Mouse (Mus musculus): ENCODE data around the gene Cenpb. TPM values are rescaled to one million over a fixed set of nuclear protein-coding genes. Genes with fewer than 3 reads are reported as not detected.

Gene Cenpb
- total RNA-seq, 2 experiments from 2014 or later: 58.4 to 59.5 TPM

- DNase-seq: no peak
These were observed 20.8 kb upstream of the Cenpb start for GRCm38 (mm10) chr2:131200710-131201109.

- DNase-seq: no peak
These were observed 16.9 kb upstream of the Cenpb start for GRCm38 (mm10) chr2:131196606-131197316.

- DNase-seq: no peak
These were observed 11.1 kb upstream of the Cenpb start for GRCm38 (mm10) chr2:131191005-131191390.

- no peak for DNase-seq
These were observed 10.6 kb upstream of the Cenpb start for GRCm38 (mm10) chr2:131190344-131191004.

DNA sequence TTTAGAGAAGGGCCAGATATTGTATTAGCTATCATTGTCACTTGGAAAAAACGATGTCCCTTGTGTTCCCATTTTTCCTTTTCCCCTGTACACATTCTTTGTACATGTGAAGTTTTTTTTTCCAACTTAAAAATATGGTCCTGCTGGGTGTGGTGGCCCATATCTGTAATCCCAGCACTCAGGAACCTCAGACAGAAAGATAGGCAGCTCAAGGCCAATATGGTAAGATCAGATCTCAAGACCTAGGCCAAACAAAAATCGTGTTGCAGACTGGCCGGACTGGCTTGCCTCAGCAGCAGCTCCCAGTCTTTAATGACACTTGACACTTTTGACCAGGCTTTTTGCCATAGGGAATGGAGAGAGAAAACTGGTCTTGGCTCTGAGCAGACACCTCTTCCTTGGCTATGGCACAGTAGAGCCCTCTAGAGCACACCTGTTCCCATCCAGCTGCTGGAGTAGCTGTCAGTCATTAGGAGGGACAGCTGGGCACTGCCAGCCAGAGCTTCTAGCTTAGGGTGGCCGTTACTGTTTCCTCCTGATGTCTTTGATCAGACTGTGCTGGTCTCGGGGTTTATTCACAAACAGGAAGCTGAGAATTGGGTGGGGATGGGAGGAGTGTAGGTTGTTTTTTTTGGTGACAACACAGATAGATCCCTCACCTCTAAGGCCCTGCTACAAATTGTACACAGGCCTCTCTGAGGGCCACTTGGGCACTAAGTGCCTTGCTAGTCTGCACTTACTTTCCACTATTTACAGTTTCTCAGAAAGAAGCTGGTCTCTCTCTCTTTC lies 9.8 kb upstream of the Cenpb start:
- DNase-seq: no peak

GRCm38 (mm10) chr2:131188311-131188710 lies 8.4 kb upstream of the Cenpb start:
- no peak for DNase-seq

DNA sequence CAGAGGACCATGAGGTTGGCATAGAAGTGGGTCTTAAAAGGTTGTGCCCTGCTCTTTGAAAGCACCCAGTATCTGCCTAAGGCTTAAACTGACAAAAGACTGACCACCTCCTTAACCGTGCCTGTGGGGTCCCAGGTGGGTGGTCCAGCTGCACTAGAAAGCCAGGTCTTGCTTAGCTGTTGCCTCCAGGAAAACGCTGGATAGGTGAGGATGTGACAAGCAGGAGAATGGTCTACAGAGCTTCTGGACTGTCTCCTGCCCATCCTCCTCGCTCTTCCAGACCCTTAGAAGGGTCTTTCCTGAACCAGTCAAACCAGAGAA lies 7.7 kb upstream of the Cenpb start:
- DNase-seq: no peak

DNA sequence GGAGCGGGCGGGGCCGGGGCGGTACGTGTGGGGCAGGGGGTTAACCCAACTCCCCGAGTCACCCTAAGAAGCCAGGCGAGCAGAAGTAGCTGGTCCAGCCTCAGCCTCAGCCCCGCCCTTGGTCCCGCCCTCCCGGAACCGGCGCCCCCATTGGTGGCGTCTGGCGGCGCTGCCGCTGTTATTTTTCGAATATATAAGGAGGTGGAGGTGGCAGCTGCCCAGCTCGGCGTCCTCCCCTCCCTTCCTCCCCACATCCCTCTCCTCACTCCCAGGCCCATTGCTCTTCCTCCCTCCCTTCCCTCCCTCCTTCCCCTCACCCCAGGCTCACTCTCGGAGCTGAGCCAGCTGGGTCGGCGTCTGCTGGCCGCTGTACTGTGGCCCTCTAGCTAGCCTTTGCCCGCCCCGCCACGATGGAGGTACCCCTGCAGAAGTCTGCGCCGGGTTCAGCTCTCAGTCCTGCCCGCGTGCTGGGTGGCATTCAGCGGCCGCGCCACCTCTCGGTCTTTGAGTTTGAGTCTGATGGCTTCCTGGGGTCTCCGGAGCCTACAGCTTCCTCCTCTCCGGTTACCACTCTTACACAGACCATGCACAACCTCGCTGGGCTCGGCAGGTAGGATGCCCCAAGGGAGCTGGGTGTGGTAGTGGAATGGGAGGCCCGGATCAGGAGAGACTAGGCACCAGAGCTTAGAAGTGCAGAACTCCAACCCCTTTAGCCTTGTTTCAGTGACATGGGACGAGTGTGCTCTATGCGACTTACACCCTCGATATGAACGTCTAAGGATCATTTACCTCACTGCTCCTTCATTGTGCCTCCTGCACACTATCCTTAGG lies 7.1 kb upstream of the Cenpb start, which contains the start of the genes Cdc25b and Spef1:
Gene Cdc25b (plus strand): TSS at position 179 of the 831 bp plus-strand sequence.
Gene Spef1 (minus strand): TSS at position 512 of the 831 bp plus-strand sequence.
- peak; percentile 87 for DNase-seq

DNA sequence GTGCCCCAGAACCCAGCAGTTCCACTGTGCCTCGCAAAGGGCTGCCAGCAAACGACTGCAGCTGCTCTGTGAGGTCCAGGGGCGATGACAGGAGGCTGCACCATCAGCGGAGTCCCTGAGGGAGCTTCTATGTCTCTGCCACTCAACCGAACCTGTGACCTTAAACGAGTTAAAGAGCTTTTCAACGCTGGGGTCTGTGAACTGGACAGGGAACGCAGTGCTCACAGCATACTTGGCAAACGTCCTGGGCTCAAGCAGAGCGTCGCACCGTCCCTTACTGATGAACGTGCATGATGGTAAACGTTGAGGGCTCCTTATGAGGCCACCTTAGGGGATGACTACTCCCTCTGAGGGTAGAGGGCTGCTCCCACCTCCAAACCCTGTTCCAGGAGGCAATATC lies 6.5 kb upstream of the Cenpb start:
- no peak for DNase-seq

DNA sequence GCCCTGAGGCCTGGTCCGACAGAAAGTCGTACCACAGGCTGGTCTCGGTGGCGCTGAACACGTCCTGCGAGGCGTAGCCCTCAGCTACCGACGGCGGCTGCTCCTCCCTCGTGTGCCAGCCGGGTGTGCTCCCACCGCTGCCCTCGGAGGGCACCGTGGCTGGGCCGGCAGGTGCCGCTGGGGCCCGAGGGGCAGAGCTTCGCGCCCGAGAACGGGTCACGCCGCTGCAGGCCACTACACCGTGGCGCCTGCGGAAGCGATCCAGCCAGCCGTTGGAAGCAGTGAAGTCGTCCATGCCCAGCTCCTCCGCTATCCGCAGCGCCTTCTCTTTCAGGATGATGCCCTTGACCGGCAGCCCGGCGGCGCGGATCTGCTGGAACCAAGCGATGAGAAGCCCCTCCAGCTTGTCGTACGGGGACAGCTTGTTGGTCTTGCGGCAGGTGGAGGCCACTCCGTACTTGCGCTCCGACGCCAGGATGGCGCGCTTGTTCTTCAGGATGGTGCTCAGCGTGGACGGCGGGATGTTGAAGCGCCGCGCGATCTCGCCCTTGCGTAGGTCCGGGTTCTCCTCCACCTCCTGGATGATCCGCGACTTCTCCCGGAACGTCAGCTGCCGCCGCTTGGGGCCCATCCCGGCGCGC lies 501 bp downstream of the Cenpb start:
- peak; percentile 58 for DNase-seq

DNA sequence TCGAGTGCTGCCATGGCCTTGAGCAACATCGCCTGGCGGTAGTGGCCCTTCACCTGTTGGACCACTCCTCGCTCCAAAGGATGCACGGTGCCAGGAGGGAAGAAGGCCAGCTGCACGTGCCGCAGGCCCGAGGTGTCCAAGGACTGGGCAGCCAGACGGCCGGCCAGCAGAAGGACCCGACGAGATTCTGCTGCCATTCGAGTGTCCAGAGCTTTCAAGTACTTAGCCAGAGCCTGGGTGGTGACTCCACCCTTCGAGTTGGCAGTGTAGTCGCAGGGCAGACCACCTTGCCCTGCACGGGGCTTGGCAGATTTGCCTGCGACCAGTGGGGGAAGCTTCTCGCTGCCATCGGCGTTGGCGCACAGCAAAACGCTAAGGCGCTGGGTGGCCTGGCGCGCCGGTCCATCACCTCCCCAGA lies 1.0 kb downstream of the Cenpb start:
- peak; percentile 22 for DNase-seq

DNA sequence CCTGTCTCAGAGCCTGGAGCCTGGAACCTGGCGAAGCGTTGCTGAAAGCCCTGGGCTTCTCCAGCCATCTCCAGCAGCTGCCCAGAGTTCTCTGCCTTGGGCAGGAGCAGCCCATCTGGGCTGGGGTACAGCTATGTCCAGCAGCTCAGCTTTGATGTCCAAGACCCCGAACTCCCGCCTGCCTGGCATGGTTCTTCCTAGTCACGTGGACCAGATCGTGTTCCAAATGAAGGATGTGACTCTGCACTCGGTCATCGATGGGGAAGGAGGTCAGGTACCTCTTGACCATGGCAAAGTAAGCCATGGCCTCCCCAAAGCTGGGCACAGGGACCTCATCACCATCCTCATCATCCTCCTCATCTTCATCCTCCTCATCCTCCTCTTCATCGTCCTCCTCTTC lies 1.9 kb downstream of the Cenpb start:
- no peak for DNase-seq

DNA sequence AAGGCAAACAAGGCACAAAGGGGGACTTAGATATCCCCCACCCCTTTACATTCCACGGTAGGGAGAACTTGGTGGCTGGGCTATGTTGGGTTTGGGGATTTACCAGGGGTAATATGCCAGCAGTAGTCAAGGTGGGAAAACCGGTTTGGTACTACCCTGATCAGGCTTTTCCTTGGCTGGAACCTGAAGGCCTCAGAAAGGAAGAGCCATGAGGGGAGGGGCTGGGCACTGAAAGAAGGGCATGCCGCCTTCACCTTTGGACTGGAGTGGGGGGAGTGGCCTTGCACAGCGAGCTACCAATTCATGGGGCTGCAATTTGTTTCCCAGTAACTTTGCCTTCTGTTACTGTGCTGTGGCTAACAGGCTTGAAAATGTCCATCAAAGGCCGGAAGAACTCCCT lies 3.4 kb downstream of the Cenpb start:
- DNase-seq: no peak

- no peak for DNase-seq
These were observed 3.9 kb downstream of the Cenpb start for GRCm38 (mm10) chr2:131175945-131176309.

- no peak for DNase-seq
These were observed 4.5 kb downstream of the Cenpb start for GRCm38 (mm10) chr2:131175286-131175944.

GRCm38 (mm10) chr2:131174700-131175099 lies 5.2 kb downstream of the Cenpb start:
- DNase-seq: no peak

GRCm38 (mm10) chr2:131172322-131172721 lies 7.5 kb downstream of the Cenpb start:
- no peak for DNase-seq

- peak; percentile 66 for DNase-seq
These were observed 8.3 kb downstream of the Cenpb start for GRCm38 (mm10) chr2:131171401-131172104.

GRCm38 (mm10) chr2:131170936-131171335 lies 8.9 kb downstream of the Cenpb start:
- no peak for DNase-seq

DNA sequence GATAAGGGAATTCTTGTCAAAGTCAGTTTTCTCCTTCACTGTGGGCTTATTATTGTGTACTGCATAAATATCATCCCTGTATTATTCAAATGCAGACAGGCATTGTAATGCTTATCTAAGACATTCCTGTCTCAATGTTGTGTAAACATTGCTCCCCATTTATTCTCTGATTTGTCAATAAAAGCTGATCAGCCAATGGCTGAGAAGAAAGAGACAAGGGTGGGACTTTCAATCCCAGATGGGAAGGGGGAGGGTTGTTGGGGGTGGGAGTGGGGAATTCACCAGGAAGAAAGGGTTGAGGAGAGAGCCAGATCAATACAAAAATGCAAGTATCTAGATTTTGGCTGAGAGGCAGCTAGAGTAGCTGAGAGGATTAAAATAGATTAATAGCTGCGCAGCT lies 11.0 kb downstream of the Cenpb start:
- no peak for DNase-seq

DNA sequence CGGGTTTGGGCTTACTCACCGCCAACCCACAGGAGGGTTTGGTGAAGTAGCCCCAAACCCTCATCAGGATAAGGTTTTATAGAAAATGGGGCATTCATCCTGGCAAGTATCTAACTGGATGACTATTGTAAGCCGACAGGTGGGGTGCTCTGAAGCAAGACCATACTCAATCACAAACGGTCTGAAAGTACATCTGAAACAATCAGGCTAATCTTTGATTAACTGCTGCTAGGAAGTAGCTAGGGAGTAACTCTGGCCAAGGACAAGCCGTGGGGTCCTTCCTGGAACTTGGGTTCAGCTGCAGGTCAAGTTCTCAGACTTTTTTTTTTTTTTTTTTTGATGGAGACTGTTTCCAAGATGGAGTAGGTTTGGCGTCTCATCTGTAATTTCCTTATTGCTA lies 11.9 kb downstream of the Cenpb start:
- DNase-seq: no peak

Data from gastrocnemius, postnatal 10 days (tissue).